Mouse (Mus musculus): ENCODE data around the gene Syvn1. TPM values are rescaled to one million over a fixed set of nuclear protein-coding genes. Genes with fewer than 3 reads are reported as not detected.

The Syvn1 gene
- total and polyA plus RNA-seq, 2 experiments from 2014 or later: 23.7 to 27.7 TPM

GRCm38 (mm10) chr19:6048681-6049410 is 2.5 kb downstream of the Syvn1 start:
- H3K36me3 ChIP-seq (ENCODE audit: insufficient read depth): peaks cover 54% of the 10 kb centered on the region
- no peak overlapping the region for H3K4me2 ChIP-seq (ENCODE audit: low read depth)
- H3K27ac ChIP-seq (ENCODE audit: low read depth, low read length): no peak overlapping the region
- H3K9me3 ChIP-seq (ENCODE audit: low read length): no peaks in the 10 kb centered on the region
- no peak for TF ChIP-seq CTCF (IDR thresholded peaks at IDR 0.05; ENCODE audit: low read depth)
- H3K9ac ChIP-seq: no peak overlapping the region
- ATAC-seq (no peak), DNase-seq (no peak)
- WGBS: 92% methylated on average over 11 of the region's 11 CpGs
- peaks cover 12% of the 10 kb centered on the region; the same call in 1 of the 2 replicates for H3K4me1 ChIP-seq (ENCODE audit: insufficient read depth)
- no peaks in the 10 kb centered on the region for H3K27me3 ChIP-seq (ENCODE audit: insufficient read depth, low read length)
- no peak overlapping the region for H3K4me3 ChIP-seq (ENCODE audit: low read depth, low read length)

GRCm38 (mm10) chr19:6052516-6052915 is 6.1 kb downstream of the Syvn1 start:
- ATAC-seq: no peak

GRCm38 (mm10) chr19:6054296-6054695 is 7.9 kb downstream of the Syvn1 start:
- 95% methylated on average over 5 of the region's 5 CpGs for WGBS
- no peak for ATAC-seq

More at GRCm38 (mm10) chr19:6052516-6052915, 6.1 kb downstream of the Syvn1 start:
- no peaks in the 10 kb centered on the region for H3K27me3 ChIP-seq (ENCODE audit: insufficient read depth, low read length)
- DNase-seq: no peak
- TF ChIP-seq CTCF (IDR thresholded peaks at IDR 0.05; ENCODE audit: low read depth): no peak
- no peak overlapping the region for H3K9ac ChIP-seq
- H3K4me3 ChIP-seq (ENCODE audit: low read depth, low read length): no peak overlapping the region
- H3K9me3 ChIP-seq (ENCODE audit: low read length): no peaks in the 10 kb centered on the region
- peaks cover 70% of the 10 kb centered on the region for H3K36me3 ChIP-seq (ENCODE audit: insufficient read depth)
- peaks cover 6% of the 10 kb centered on the region; the same call in 1 of the 2 replicates for H3K4me1 ChIP-seq (ENCODE audit: insufficient read depth)
- WGBS: 87% methylated on average over 7 of the region's 7 CpGs
- no peak overlapping the region for H3K27ac ChIP-seq (ENCODE audit: low read depth, low read length)
- no peak overlapping the region for H3K4me2 ChIP-seq (ENCODE audit: low read depth)

GRCm38 (mm10) chr19:6056696-6057095 is 10.3 kb downstream of the Syvn1 start:
- Histone ChIP-seq H3K27ac (ENCODE audit: low read depth, low read length) (no peak overlapping the region), H3K9me3 (ENCODE audit: low read length) (no peaks in the 10 kb centered on the region), H3K9ac (0 out of 2 replicates have a peak overlapping the region, but pooled peaks have one; percentile 94), H3K4me3 (ENCODE audit: low read depth, low read length) (peak overlapping the region; percentile 91), H3K27me3 (ENCODE audit: insufficient read depth, low read length) (no peaks in the 10 kb centered on the region), H3K4me1 (ENCODE audit: insufficient read depth) (0 out of 2 replicates have a peak, but pooled peaks cover under 1% of the 10 kb centered on the region), H3K4me2 (ENCODE audit: low read depth) (peak overlapping the region; percentile 88), H3K36me3 (ENCODE audit: insufficient read depth) (peaks cover 42% of the 10 kb centered on the region)
- no peak for TF ChIP-seq CTCF (IDR thresholded peaks at IDR 0.05; ENCODE audit: low read depth)
- 42% methylated on average over 4 of the region's 4 CpGs for WGBS
- no peak for ATAC-seq
- no peak for DNase-seq

More at GRCm38 (mm10) chr19:6054296-6054695, 7.9 kb downstream of the Syvn1 start:
- H3K36me3 ChIP-seq (ENCODE audit: insufficient read depth): peaks cover 61% of the 10 kb centered on the region
- no peak overlapping the region for H3K27ac ChIP-seq (ENCODE audit: low read depth, low read length)
- H3K4me2 ChIP-seq (ENCODE audit: low read depth): no peak overlapping the region
- no peak overlapping the region for H3K4me3 ChIP-seq (ENCODE audit: low read depth, low read length)
- no peaks in the 10 kb centered on the region for H3K4me1 ChIP-seq (ENCODE audit: insufficient read depth)
- DNase-seq: no peak
- H3K9me3 ChIP-seq (ENCODE audit: low read length): no peaks in the 10 kb centered on the region
- H3K9ac ChIP-seq: no peak overlapping the region
- no peaks in the 10 kb centered on the region for H3K27me3 ChIP-seq (ENCODE audit: insufficient read depth, low read length)
- no peak for TF ChIP-seq CTCF (IDR thresholded peaks at IDR 0.05; ENCODE audit: low read depth)

GRCm38 (mm10) chr19:6057313-6058096 is 11.1 kb downstream of the Syvn1 start, which contains the start of the genes Mrpl49 and Fau:
TSS of gene Mrpl49 (minus strand) at chr19:6057785.
TSS of gene Fau (plus strand) at chr19:6057844.
- H3K9ac ChIP-seq: peak within 1 kb of the TSS; percentile 94
- peak within 1 kb of the TSS; percentile 91 for H3K4me3 ChIP-seq (ENCODE audit: low read depth, low read length)
- H3K27ac ChIP-seq (ENCODE audit: low read depth, low read length): peak within 1 kb of the TSS; percentile 80
- 3% methylated on average over 62 of the region's 63 CpGs for WGBS
- H3K27me3 ChIP-seq (ENCODE audit: insufficient read depth, low read length): no peaks in the 10 kb centered on the region
- DNase-seq (peak; percentile 100), ATAC-seq (peak; percentile 89)
- peak within 1 kb of the TSS; percentile 88 for H3K4me2 ChIP-seq (ENCODE audit: low read depth)
- TF ChIP-seq CTCF (IDR thresholded peaks at IDR 0.05; ENCODE audit: low read depth): no peak
- H3K9me3 ChIP-seq (ENCODE audit: low read length): no peaks in the 10 kb centered on the region
- peaks cover 8% of the 10 kb centered on the region for H3K4me1 ChIP-seq (ENCODE audit: insufficient read depth)
- peaks cover 34% of the 10 kb centered on the region for H3K36me3 ChIP-seq (ENCODE audit: insufficient read depth)

GRCm38 (mm10) chr19:6058513-6058912 is 12.1 kb downstream of the Syvn1 start:
- TF ChIP-seq CTCF (IDR thresholded peaks at IDR 0.05; ENCODE audit: low read depth): no peak
- WGBS: 37% methylated on average over 5 of the region's 5 CpGs
- Histone ChIP-seq H3K4me3 (ENCODE audit: low read depth, low read length) (peak overlapping the region; percentile 91), H3K27me3 (ENCODE audit: insufficient read depth, low read length) (no peaks in the 10 kb centered on the region), H3K36me3 (ENCODE audit: insufficient read depth) (peaks cover 24% of the 10 kb centered on the region), H3K4me2 (ENCODE audit: low read depth) (peak overlapping the region; percentile 88), H3K9ac (peak overlapping the region; percentile 94), H3K27ac (ENCODE audit: low read depth, low read length) (no peak overlapping the region), H3K4me1 (ENCODE audit: insufficient read depth) (peaks cover 9% of the 10 kb centered on the region), H3K9me3 (ENCODE audit: low read length) (no peaks in the 10 kb centered on the region)
- DNase-seq (no peak), ATAC-seq (no peak)

Data from forebrain, postnatal 0 days (tissue).